Mouse (Mus musculus) embryonic facial prominence, embryonic 10.5 days (tissue): Measurements from ENCODE around the gene Gm20795. TPM values are rescaled to one million over a fixed set of nuclear protein-coding genes. Genes with fewer than 3 reads are reported as not detected.
"Not testable (repeated sequence)": the region's sequence is repeated elsewhere in the genome, so short reads cannot be mapped to it uniquely, and the experiment has no call there.

Experiments
- DNase-seq: peaks from one replicate; pipeline ENCODE4 v3.0.0-alpha.2; 2017; ENCODE audit warnings: low spot score
- H3K27ac ChIP-seq: fragments of 300-500 bp; sonication (generic); replicated peaks from 2 replicates; pipeline ENCODE4 v1.5.1; 2016; ENCODE audit warnings: mild to moderate bottlenecking
- H3K27me3 ChIP-seq: fragments of 300-500 bp; sonication (generic); replicated peaks from 2 replicates; pipeline ENCODE4 v1.6.1; 2016; ENCODE audit warnings: low read depth, mild to moderate bottlenecking; ENCODE audit not compliant: poor library complexity, severe bottlenecking
- H3K36me3 ChIP-seq: fragments of 300-500 bp; sonication (generic); replicated peaks from 2 replicates; pipeline ENCODE4 v1.6.1; 2016; ENCODE audit warnings: mild to moderate bottlenecking, moderate library complexity
- H3K4me1 ChIP-seq: fragments of 300-500 bp; sonication (generic); 2 replicates; pipeline ENCODE4 v1.6.1; 2016
- H3K4me3 ChIP-seq: fragments of 300-500 bp; sonication (generic); 2 replicates; pipeline ENCODE4 v1.5.1; 2016; ENCODE audit warnings: mild to moderate bottlenecking, moderate library complexity
- H3K9me3 ChIP-seq: fragments of 300-500 bp; sonication (generic); 2 replicates; pipeline ENCODE4 v1.6.1; 2016; ENCODE audit warnings: mild to moderate bottlenecking
- WGBS: fragments of 180-500 bp; shearing (Covaris S2); methylation state at CpG from one replicate; pipeline ENCODE4 v1.1.7; 2016; 5-methylcytosine and 5-hydroxymethylcytosine counted together
- polyA plus RNA-seq: library from polyadenylated mRNA; unstranded; fragments of >200 nt; fragmentation: Nextera tagmentation; extraction: Ambion mirVana; gene quantifications from 2 replicates; pipeline ENCODE4 v1.2.1, GENCODE M21; 2016

Gm20795 gene
- not detected in 2 replicates for polyA plus RNA-seq

GRCm38 (mm10) chrY:40804614-40805013 is at the start of gene Gm20795:
Gene Gm20795, plus strand, starts transcription at chrY:40804914.
- not testable (repeated sequence) for H3K4me3 ChIP-seq, H3K9me3 ChIP-seq, H3K4me1 ChIP-seq, DNase-seq, H3K27me3 ChIP-seq, H3K36me3 ChIP-seq, H3K27ac ChIP-seq

- WGBS: no CpG with 5 or more reads among the region's 3 CpGs
- not testable (repeated sequence) for H3K27me3 ChIP-seq, H3K9me3 ChIP-seq, H3K4me1 ChIP-seq, H3K36me3 ChIP-seq, H3K4me3 ChIP-seq, H3K27ac ChIP-seq, DNase-seq
Measured at GRCm38 (mm10) chrY:40775665-40776064, 29.0 kb upstream of the Gm20795 start, which contains the start of gene Gm21797. Gene Gm21797, minus strand, starts transcription at chrY:40775765.

Other genes starting within 250 kb of the Gm20795 start
- not detected in 2 replicates for gene Gm21852, start 152.9 kb upstream of the Gm20795 start, polyA plus RNA-seq
- not detected in 2 replicates for gene Gm21797, start 29.1 kb upstream of the Gm20795 start, polyA plus RNA-seq